Mouse (Mus musculus) heart, embryonic 15.5 days (tissue): ENCODE data around the gene Abhd11. TPM values are rescaled to one million over a fixed set of nuclear protein-coding genes. Genes with fewer than 3 reads are reported as not detected.

Source experiments
- ATAC-seq: fragments of 200-750 bp; cut with Nextera tagmentation; replicated peaks from 2 replicates; pipeline ENCODE4 v1.8.0; 2017; ENCODE audit warnings: low read depth, moderate TSS enrichment; ENCODE audit not compliant: insufficient number of reproducible peaks, insufficient read depth, low FRiP score
- H3K27ac ChIP-seq: fragments of 300-500 bp; sonication (generic); 2 replicates; pipeline ENCODE4 v1.5.1; 2015; ENCODE audit warnings: mild to moderate bottlenecking, inconsistent platforms
- H3K27me3 ChIP-seq: fragments of 300-500 bp; sonication (generic); 2 replicates; pipeline ENCODE4 v1.6.1; 2015; ENCODE audit warnings: inconsistent platforms
- H3K36me3 ChIP-seq: fragments of 300-500 bp; sonication (generic); 2 replicates; pipeline ENCODE4 v1.6.1; 2015; ENCODE audit warnings: mild to moderate bottlenecking, inconsistent platforms
- H3K4me1 ChIP-seq: fragments of 300-500 bp; sonication (generic); replicated peaks from 2 replicates; pipeline ENCODE4 v1.6.1; 2015; ENCODE audit warnings: inconsistent platforms
- H3K4me2 ChIP-seq: fragments of 300-500 bp; sonication (generic); 2 replicates; pipeline ENCODE4 v1.6.1; 2015; ENCODE audit warnings: inconsistent platforms, mild to moderate bottlenecking, moderate library complexity
- H3K4me3 ChIP-seq: fragments of 300-500 bp; sonication (generic); 2 replicates; pipeline ENCODE4 v1.5.1; 2015; ENCODE audit warnings: mild to moderate bottlenecking, inconsistent platforms
- H3K9ac ChIP-seq: fragments of 300-500 bp; sonication (generic); 2 replicates; pipeline ENCODE4 v1.6.1; 2015; ENCODE audit warnings: mild to moderate bottlenecking, inconsistent platforms
- H3K9me3 ChIP-seq: fragments of 300-500 bp; sonication (generic); replicated peaks from 2 replicates; pipeline ENCODE4 v1.6.1; 2016; ENCODE audit warnings: inconsistent platforms
- WGBS: fragments of 180-500 bp; shearing (Covaris S2); methylation state at CpG from one replicate; pipeline ENCODE4 v1.1.7; 2015; ENCODE audit warnings: mixed read lengths; 5-methylcytosine and 5-hydroxymethylcytosine counted together
- polyA plus RNA-seq: library from polyadenylated mRNA; unstranded; fragments of >200 nt; fragmentation: Nextera tagmentation; extraction: Ambion mirVana; gene quantifications from 2 replicates; pipeline ENCODE4 v1.2.1, GENCODE M21; 2015

The Abhd11 gene
- polyA plus RNA-seq, 1 experiment from 2014 or later: 70.0 TPM

DNA sequence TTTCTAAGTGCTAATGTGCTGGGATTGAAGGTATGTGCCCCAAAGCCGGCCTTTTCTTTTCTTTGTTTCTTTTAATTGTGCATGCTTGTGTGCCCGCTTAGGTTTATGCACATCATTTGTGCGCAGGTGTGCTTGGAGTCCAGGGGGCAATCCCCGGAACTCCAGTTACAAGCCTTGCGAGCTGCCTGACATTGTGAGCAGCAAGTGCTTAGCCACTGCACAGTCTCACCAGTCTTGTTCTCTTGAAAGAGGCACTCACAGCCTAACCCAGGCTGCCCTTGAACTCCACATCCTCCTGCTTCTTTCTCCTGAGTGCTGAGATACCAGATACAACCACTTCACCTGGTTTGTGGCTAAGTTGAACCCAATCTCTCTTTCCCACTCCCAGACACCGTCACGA is 35.4 kb upstream of the Abhd11 start:
- Histone ChIP-seq H3K9me3 (no peaks in the 10 kb centered on the region), H3K36me3 (no peaks in the 10 kb centered on the region), H3K27ac (no peak overlapping the region), H3K27me3 (no peaks in the 10 kb centered on the region), H3K4me3 (no peak overlapping the region), H3K9ac (no peak overlapping the region), H3K4me1 (peaks cover 7% of the 10 kb centered on the region), H3K4me2 (no peak overlapping the region)
- no peak for ATAC-seq
- WGBS: 85% methylated on average over 7 of the region's 7 CpGs

DNA sequence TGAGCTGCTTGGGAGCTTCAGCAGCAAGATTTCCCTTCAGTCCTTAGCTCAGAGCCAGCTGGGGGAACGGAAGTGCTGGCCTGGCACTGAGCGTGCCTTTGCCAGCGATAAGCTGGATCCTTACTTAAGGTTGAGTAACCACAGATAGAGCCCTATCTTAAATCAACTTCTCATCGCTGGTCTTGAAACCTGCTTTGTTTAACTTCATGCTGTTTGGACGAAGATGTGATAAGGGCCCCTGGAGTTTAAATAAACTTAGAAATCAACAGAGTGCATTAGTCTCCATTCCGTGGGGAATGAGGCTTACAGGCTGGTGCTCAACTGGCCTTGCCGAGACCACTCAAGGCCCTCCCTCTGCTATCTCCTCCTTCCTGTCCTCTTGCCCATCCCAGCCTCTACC is 34.7 kb upstream of the Abhd11 start:
- Histone ChIP-seq H3K36me3 (no peaks in the 10 kb centered on the region), H3K4me2 (no peak overlapping the region), H3K27me3 (no peaks in the 10 kb centered on the region), H3K27ac (0 out of 2 replicates have a peak overlapping the region, but pooled peaks have one; percentile 20), H3K9ac (no peak overlapping the region), H3K4me3 (no peak overlapping the region), H3K9me3 (no peaks in the 10 kb centered on the region), H3K4me1 (peaks cover 7% of the 10 kb centered on the region)
- WGBS: 10% methylated on average over 7 of the region's 7 CpGs
- ATAC-seq: peak; percentile 68

DNA sequence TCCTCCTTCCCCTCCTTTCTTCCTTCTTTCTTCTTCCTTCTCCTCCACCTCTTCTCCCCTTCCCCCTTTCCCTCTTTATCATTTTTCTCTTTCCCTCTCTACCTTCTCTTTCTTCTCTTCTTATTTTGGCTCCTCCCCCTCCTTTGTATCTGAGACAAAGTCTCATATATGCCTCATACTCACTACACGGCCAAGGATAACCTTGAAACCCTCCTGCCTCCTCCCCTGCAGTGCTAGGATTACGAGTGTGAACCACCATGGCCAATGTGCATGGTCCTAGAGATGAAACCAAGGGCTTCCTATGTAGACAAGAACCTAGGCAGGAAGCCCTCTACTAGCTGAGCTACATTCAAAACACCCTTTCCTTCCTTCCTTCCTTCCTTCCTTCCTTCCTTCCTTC is 34.0 kb upstream of the Abhd11 start:
- H3K36me3 ChIP-seq: no peaks in the 10 kb centered on the region
- no peak overlapping the region for H3K27ac ChIP-seq
- WGBS: 36% methylated on average over 2 of the region's 2 CpGs
- no peak overlapping the region for H3K4me2 ChIP-seq
- no peak for ATAC-seq
- no peak overlapping the region for H3K9ac ChIP-seq
- no peaks in the 10 kb centered on the region for H3K27me3 ChIP-seq
- peaks cover 7% of the 10 kb centered on the region for H3K4me1 ChIP-seq
- no peak overlapping the region for H3K4me3 ChIP-seq
- no peaks in the 10 kb centered on the region for H3K9me3 ChIP-seq

DNA sequence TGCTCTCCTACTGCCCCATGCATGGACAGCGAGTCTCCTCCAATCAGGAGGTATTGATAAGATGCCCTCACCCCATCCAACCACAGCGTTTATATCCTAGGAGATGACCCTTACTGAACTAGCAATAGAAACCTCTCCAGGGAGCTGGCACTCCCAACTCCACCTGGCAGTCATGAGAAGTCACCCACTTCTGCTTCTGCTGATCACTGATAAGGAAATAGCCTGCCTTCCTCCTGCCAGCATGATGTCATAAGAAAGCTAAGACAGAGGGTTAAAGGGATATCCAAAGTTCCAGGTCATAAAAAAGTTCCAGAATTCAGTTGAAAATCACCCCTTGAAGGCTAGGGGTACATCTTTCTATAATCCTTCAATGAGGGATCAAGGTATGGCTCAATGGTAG is 32.8 kb upstream of the Abhd11 start:
- WGBS: 66% methylated on average over 2 of the region's 2 CpGs
- peaks cover 7% of the 10 kb centered on the region for H3K4me1 ChIP-seq
- no peak overlapping the region for H3K9ac ChIP-seq
- H3K36me3 ChIP-seq: no peaks in the 10 kb centered on the region
- no peak overlapping the region for H3K4me2 ChIP-seq
- no peaks in the 10 kb centered on the region for H3K9me3 ChIP-seq
- no peak overlapping the region for H3K4me3 ChIP-seq
- H3K27me3 ChIP-seq: no peaks in the 10 kb centered on the region
- H3K27ac ChIP-seq: no peak overlapping the region
- ATAC-seq: no peak

DNA sequence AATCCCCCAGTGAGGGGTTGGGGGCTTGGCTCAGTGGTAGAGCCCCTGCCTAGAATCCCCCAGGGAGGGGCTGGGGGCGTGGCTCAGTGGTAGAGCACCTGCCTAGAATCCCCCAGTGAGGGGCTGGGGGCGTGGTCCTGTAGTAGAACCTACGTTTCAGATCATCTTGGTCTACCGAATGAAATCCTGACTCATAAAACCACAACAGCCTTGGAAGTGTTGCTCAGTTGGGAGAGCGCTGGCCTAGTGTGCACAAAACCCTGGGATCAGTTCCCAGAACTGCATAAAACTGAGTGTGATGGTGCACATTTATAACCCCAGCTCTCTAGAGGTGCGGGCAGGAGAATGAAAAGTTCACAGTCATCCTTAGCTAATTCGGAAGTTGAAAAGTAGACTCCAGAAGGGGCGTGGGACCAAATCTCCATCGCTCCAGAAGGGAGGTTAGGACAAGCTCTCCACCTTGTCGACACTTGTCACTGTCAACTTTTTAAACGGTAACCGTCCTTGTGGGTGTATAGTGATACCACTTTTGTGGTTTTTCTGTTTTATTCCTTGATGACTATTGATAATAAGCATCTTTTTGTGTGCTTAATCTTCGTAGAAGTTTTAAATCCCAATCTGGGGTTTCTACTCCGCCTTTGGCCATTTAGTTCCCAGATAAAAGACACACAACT is 32.2 kb upstream of the Abhd11 start:
- no peak for ATAC-seq
- Histone ChIP-seq H3K4me3 (no peak overlapping the region), H3K27me3 (no peaks in the 10 kb centered on the region), H3K27ac (no peak overlapping the region), H3K9me3 (no peaks in the 10 kb centered on the region), H3K4me1 (peaks cover 7% of the 10 kb centered on the region), H3K4me2 (no peak overlapping the region), H3K9ac (no peak overlapping the region), H3K36me3 (no peaks in the 10 kb centered on the region)
- WGBS: 70% methylated on average over 14 of the region's 14 CpGs

DNA sequence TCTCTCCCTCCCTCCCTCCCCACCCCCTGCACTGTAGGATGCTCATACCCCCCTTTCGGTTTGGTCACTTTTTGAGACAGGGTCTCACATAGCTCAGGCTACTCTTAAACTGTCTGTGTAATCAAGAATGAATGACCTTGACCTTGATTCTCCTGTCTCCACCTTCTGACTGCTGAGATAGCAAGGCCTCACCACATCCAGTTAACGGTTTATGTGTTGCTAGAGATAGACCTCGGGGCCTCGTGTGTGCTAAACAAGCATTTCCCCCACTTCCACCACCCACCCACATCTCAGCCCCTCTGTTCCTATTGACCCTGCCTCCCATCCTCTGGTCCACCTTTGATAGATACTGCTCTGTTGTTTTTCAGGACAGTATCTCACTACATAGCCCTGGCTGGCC is 31.1 kb upstream of the Abhd11 start:
- no peak for ATAC-seq
- no peaks in the 10 kb centered on the region for H3K36me3 ChIP-seq
- 50% methylated on average over 4 of the region's 4 CpGs for WGBS
- no peaks in the 10 kb centered on the region for H3K9me3 ChIP-seq
- H3K4me1 ChIP-seq: peaks cover 7% of the 10 kb centered on the region
- H3K4me3 ChIP-seq: no peak overlapping the region
- H3K27me3 ChIP-seq: no peaks in the 10 kb centered on the region
- no peak overlapping the region for H3K27ac ChIP-seq
- H3K9ac ChIP-seq: no peak overlapping the region
- no peak overlapping the region for H3K4me2 ChIP-seq

DNA sequence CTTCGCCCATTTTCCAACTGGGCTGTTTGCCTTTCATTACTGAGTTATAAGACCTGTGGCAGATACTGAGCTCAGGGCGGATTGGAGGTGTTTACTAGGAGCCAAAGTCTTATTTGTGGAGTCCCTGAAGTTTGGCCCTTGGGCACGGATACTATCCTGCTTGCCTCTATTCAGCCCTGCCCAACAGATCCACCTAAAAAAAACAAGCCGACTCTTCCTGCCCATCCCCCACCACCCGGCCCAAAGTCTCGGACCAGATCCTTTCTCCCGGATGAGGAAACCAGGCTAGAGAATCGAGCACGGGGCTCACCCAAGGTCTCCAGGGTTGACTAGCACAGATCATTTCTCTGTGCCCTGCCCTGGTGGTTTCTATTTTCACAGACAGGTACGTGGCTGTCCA is 27.8 kb upstream of the Abhd11 start:
- WGBS: 53% methylated on average over 10 of the region's 10 CpGs
- no peaks in the 10 kb centered on the region for H3K36me3 ChIP-seq
- no peak overlapping the region for H3K27ac ChIP-seq
- no peak overlapping the region for H3K9ac ChIP-seq
- H3K4me1 ChIP-seq: peaks cover 9% of the 10 kb centered on the region
- H3K4me2 ChIP-seq: no peak overlapping the region
- ATAC-seq: no peak
- peaks cover 22% of the 10 kb centered on the region for H3K27me3 ChIP-seq
- no peak overlapping the region for H3K4me3 ChIP-seq
- no peaks in the 10 kb centered on the region for H3K9me3 ChIP-seq

DNA sequence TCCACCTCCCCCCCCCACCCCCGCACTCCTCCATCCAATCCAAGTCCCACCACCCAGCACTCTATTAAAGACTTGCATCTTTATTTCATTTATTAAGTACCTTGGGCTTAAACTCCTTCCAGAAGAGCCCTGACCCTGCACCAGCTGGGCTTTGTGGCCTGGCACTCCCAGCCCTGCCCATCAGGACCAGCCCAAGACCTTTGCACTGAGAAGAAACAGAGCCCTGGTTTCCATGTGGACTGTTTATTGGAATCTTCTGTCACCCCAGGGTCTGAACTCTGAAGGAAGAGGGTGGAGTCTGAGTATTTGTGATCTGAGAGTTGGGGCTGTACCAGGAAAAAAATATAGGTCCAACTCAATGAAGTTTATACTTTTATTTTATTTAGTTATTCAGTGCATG is 25.8 kb upstream of the Abhd11 start:
- Histone ChIP-seq H3K9me3 (no peaks in the 10 kb centered on the region), H3K36me3 (no peaks in the 10 kb centered on the region), H3K27ac (no peak overlapping the region), H3K4me2 (no peak overlapping the region), H3K9ac (no peak overlapping the region), H3K27me3 (peaks cover 42% of the 10 kb centered on the region), H3K4me1 (peaks cover 19% of the 10 kb centered on the region), H3K4me3 (no peak overlapping the region)
- no peak for ATAC-seq
- WGBS: 93% methylated on average over 1 of the region's 1 CpGs

DNA sequence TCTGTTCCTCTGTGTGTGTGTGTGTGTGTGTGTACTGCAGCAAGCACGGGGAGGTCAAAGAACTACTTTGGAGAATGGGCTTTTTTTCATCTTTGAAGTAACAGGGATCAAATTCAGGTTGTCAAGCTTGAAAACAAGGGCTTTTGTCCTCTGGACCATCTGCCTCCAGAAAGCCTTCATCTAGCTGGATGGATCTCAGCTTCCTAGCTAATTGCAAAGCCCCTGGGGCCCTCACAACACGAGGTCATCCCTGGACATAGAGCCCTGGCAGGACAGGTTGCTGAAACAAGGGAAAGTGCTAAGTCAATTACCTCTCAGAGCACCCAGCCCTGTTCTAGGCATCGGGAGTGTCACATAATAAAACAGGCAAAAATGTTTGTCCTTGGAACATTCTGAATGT is 25.2 kb upstream of the Abhd11 start:
- Histone ChIP-seq H3K4me1 (peaks cover 19% of the 10 kb centered on the region), H3K27ac (no peak overlapping the region), H3K9me3 (no peaks in the 10 kb centered on the region), H3K36me3 (no peaks in the 10 kb centered on the region), H3K4me2 (no peak overlapping the region), H3K9ac (no peak overlapping the region), H3K27me3 (peaks cover 47% of the 10 kb centered on the region), H3K4me3 (no peak overlapping the region)
- no peak for ATAC-seq
- WGBS: 43% methylated on average over 3 of the region's 3 CpGs

DNA sequence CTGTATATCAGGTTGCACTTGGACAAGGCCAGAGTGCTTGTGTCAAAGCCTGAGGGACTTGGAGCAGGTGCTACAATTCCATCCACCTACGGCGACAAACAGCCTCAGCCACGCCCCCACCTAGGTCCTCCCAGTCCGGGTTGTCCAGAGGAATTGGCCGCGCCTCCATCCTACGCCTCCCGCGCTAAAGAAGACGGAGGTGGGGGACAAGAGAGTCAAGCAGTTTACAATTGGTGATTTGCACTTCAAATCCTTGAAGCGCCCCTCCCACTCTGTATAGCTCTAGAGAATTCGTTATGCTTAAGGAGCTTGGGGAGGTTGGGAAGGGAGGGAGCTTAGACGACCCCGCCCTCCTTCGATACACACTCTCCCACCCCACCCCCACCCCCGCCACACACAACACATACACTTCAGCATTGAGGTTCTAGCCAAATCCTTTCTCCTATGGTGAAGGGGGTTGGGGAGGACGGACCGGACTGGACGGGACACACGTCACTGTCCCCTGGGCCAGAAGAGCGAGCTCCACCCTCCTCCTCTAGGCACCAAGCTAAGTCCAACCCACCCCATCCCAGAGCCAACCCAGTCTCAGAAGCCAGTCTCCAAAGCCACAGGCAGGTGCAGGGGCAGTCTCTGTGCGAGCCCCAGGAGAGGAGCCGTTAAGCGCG is 23.2 kb upstream of the Abhd11 start, which contains the start of gene Cldn3:
Gene Cldn3 (plus strand): TSS at position 582 of the 665 bp plus-strand sequence.
- WGBS: 2% methylated on average over 25 of the region's 25 CpGs
- Histone ChIP-seq H3K27me3 (peaks cover 61% of the 10 kb centered on the region), H3K9ac (peak within 1 kb of the TSS; percentile 10; the same call in 1 of the 2 replicates), H3K4me3 (peak within 1 kb of the TSS; percentile 35), H3K27ac (no peak within 1 kb of the TSS), H3K36me3 (no peaks in the 10 kb centered on the region), H3K4me2 (peak within 1 kb of the TSS; percentile 64), H3K9me3 (no peaks in the 10 kb centered on the region), H3K4me1 (peaks cover 19% of the 10 kb centered on the region)
- peak; percentile 43; the same call in 1 of the 2 replicates for ATAC-seq

DNA sequence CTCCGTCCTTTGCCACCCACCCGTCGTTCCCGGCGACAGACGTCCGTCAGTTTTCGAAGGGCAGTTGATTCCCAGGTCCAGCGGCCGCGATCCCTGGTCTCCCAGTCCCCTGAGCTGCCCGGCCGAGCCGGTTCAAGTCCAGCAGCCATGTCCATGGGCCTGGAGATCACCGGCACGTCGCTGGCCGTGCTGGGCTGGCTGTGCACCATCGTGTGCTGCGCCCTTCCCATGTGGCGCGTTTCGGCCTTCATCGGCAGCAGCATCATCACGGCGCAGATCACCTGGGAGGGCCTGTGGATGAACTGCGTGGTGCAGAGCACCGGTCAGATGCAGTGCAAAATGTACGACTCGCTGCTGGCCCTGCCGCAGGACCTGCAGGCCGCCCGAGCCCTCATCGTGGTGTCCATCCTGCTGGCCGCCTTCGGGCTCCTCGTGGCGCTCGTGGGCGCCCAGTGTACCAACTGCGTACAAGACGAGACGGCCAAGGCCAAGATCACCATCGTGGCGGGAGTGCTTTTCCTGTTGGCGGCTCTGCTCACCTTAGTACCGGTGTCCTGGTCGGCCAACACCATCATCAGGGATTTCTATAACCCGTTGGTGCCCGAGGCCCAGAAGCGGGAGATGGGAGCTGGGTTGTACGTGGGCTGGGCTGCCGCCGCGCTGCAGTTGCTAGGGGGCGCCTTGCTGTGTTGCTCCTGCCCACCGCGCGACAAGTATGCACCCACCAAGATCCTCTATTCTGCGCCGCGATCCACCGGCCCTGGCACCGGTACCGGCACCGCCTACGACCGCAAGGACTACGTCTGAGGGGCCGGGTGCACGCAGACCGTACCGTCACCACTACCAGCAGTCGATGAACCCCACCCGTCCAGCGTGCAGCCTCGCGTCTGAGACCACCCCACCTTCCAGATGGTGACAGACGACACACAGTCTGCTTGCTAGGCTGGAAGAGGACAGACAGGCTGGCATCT is 22.4 kb upstream of the Abhd11 start:
- Histone ChIP-seq H3K9ac (peak overlapping the region; percentile 10; the same call in 1 of the 2 replicates), H3K4me2 (peak overlapping the region; percentile 64), H3K4me3 (peak overlapping the region; percentile 35), H3K27me3 (peaks cover 61% of the 10 kb centered on the region), H3K27ac (no peak overlapping the region), H3K36me3 (no peaks in the 10 kb centered on the region), H3K4me1 (peaks cover 19% of the 10 kb centered on the region), H3K9me3 (no peaks in the 10 kb centered on the region)
- no peak for ATAC-seq
- WGBS: 4% methylated on average over 79 of the region's 79 CpGs
